Mouse (Mus musculus) lung, postnatal 10 days (tissue): ENCODE measurements around the gene Ift88.
A peak's percentile ranks its signal among the peaks of the same experiment; 100 is the strongest.

Experiments
- DNase-seq: peaks from one replicate; pipeline ENCODE4 v3.0.0; 2021

Ift88 gene

DNA sequence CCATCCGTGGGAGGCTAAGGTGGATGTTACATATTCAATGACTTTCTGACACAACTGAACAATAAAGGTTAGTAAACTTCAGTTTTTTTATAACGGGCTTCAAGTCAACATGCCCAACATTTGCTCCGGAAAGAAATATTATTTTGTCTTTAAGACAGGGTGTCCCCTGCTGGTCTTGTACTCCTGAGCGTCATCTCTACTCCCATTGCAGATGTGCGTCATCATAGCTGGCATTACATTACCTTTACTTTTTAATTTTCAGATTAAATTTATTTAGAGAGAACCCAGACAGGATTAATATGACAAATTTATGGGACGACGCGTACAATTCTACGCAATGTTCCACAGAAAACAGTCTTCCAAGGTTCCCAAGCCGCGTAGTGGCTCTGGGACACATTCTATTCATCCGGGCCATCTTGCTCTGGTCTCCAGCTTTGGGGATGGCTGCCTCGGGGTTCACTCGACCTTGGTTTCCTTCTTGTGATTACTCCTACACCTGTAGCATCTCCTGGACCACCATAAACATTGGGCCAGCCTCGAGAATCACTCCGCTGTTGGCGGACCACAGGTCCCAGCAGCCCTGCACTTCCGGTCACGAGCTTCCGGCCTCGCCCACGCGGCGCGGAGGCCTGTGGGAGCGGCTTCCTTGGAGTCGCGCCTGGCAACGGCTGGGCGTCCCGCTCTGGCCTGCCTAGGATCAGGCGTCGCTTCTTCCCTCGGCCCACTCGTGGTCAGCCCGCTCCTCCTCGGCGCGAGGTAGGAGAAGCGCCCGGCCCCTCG, at the start of gene Ift88:
Ift88 (plus strand) TSS at position 631 of the 780 bp plus-strand sequence.
- peak; percentile 95 for DNase-seq

DNA sequence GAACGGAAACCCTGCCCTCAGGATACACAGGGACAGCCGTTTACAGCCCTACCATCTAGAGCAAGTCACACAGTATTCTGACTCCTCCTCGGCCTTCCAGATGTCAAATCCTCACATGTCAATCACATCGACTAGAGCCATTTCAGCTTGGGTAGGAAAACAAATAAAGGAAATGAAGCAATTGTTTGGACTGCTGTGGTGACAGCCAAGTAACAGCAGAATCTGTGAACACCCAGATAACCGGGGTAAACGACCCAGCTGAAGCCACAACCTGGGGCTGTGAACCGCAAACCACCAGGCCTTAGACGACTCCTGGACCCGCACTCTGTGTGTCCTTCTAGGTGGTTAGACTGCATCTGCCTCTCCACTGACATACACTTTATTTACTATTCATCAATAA, 48.7 kb upstream of the Ift88 start:
- no peak for DNase-seq

DNA sequence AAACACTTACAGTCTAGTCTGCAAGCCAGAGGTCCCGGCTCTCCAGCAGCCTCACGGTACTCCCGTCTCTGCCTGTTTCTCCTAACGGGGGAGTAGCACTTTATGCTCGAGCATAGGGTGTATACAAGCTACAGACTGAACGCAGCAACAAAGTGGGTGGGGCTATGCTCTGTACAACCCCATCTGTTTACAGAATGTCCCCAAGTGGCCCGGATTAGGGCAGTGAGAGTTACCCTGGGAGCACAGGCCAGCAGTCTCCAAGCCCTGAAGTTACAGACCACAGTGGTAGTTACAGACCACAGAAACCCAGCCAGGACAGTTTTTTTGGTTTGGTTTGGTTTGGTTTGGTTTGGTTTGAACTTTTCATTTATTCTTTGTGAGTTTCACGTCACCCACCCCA, 47.8 kb upstream of the Ift88 start:
- no peak for DNase-seq

DNA sequence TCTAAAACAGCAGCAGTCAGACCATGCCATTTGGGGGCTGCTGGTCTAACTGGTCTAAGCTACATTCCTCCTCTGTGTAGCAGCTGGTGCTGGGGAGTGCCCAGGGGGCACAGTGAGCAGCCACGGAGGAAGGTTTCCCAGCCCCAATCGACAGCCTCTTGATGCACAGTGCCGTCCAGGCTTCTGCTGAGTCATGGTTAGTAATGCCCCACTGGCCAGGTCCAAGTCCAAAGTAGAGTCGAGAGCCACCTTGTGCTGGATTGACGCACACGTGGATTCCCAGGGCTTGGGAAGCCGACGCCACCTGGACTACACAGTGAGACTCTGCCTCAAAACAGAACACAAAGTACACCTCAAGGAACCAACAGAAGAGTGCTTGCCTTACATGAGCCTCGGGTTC, 46.9 kb upstream of the Ift88 start:
- no peak for DNase-seq

DNA sequence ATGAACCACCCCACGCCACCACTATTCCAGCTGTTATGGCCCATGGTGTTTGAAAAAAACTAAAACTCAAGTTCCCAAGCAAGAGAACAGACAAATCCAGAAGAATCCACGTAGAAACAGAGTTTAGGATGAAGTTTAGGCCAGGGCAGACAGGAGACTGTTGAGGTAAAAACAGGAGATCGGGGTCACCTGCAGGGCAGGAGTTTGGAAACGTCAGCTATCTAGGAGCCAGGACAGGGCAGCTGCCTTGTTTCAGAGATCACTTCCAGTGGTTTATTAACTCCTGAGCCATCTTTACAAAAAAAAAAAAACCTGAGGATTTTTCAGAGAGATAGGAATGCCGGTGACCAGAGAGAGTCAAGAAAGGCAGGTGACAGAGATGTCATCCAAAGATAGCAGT, 46.3 kb upstream of the Ift88 start:
- no peak for DNase-seq

DNA sequence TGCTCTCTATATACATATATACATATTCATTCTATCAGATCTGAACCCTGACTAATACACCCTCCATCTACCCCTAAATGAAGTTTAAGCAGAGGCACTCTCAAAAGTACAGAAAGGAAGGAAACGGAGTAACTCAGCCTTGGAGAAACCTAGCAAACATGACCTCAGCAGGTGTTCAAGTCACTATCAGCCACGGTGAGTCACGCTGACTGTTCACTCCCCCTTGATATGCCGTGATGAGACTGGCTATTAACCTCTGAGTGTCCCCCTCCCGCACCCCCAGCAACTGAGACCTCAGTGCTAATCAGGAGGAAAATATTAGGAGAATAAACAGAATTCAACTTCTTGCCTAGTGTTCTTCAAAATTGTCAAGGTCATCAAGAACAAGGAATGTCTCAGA, 38.2 kb upstream of the Ift88 start:
- DNase-seq = no peak

DNA sequence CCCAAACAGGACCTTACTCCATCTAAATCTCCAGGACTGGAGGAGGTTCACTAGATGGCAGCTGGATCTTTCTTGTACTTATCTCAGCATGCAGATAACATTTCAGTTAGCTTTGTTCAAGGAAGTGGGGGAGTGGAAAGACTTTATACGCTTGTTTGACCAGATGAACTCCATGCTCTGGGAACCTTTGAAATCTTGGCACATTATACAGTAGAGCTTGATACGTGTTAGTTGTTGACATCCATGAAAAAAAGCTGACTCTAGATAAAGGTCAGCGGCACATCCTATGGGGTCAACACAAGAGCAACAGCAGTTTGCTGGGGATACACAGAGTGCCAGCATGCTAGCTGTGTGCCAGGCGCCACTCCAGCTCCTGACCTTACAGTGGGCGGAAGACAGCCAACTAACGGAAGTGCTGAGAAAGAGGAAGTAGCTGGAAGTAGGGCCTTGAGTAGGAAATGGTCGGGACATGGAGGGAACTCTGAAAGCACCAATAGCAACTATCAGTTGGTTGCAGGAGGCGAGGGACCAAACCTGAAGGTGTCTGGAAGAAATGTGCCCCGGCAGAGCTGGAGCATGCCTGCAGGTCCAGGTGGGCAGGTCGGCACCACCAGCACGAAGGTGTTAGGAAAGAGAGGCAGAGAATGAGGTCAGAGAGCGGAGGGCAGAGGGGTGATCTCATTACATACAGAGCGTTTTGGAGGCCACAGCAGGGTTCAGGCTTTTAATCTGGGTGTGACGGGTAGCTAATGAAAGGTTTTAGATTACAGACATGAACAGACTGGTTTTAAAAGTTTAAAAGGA, 36.9 kb upstream of the Ift88 start:
- DNase-seq = peak; percentile 21

DNA sequence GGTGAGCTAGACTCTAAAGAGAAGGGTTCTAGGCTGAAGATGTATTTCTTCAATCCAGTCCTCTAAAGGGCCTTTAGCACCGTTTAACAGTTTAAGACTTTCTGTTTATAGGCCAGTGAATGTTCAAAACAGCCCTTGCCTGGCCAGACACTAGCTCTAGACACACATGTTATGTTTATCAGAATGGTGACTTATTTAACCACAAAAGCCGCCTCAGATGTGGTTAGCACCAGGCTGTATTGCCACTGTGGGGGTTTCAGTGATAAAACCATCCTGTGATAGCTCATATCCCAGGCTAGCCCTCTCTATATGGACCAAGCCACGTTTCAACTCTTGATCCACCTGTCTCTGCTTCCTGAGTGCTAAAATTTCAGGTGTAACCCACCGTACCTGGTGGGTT, 32.2 kb upstream of the Ift88 start:
- no peak for DNase-seq

DNA sequence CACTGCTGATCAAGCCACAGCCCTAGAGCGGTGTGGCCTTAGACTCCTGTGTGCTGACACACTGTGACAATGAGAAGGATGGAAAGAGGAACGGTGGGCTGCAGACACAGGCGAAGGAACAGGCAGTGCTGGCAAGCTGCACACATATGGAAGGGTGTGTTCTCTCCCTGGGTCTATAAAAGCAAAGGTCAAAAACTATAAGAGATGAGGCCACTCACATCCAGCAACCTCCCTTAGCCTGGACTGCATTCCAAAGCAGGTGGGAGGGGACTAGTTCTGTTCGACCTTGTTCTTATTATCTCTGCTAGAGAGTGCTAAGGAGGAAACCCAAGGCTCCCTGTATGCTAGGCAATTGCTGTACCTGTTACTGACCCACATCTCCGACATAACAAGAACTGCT, 31.6 kb upstream of the Ift88 start:
- DNase-seq = no peak

DNA sequence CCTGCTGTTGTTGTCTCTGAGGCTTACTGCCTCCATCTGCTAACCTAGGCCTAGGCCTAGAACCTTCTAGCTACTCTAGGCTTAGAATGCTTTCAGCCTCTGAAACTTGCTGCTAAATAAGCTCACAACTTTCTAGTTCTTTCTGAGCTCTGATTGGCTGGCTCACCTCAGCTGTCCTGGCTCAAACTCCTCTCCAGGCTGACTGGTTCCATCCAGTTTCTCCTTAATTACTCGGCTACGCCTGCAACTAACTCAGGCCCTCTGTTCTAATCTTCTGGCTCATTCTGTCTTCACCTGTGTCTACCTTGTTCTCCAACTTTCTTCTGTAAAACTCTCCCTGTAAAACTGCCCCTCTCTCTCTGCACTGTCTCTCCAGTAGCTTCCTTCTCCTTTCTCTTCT, 28.4 kb upstream of the Ift88 start:
- DNase-seq = no peak

DNA sequence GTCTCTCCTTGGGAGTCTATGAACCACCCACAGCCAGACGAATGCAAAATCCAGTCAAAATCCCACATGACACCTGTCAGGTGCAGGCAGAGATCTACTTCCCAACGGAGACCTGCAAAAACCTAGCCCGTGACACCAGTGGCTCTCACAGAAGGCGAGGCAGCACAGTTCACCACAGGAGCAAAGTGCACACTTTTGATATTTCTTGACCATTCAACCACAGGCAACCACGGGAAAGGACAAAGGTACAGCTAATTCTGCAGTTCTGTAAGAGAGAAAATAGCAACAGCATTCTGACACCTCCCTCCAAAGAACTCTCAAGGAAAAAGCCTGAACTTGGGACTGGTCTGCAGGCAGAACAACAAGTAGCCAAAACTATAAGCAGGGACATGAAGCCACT, 26.6 kb upstream of the Ift88 start:
- no peak for DNase-seq

DNA sequence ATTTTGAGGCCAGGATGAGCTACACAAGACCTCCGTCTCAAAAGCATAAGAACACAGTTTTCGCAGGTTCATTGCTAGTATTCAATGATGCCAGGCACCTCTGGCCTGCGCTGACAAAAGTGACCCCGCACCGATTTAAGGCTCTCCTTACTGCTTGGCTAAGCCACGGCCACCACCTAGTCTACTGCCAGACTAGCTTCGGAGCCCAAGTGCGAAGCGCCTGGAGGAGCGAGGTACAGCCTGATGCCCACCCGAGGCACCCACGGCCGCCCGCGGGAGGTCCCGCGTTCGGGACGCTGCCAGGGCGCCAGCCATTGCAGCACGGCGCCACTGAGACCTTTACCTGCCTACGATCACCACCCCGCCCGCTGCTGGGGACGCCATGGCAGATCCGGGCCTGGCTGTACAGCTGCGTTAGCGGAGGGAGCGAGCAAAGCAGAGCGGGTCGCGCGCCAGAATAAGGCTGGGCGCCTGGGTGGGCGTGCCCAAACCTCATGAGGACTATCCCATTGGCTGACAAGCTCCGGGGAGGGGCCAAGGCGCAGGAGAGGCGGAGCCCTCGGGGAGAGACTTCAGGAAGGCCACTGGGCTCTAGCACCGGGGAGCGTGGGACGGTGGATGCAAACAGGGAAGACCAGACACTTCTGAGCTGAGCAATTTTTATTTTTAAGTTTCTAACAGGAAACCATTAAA, 25.7 kb upstream of the Ift88 start, which contains the start of gene Cryl1:
Cryl1 (minus strand) TSS at position 465 of the 693 bp plus-strand sequence.
- DNase-seq = peak; percentile 99

DNA sequence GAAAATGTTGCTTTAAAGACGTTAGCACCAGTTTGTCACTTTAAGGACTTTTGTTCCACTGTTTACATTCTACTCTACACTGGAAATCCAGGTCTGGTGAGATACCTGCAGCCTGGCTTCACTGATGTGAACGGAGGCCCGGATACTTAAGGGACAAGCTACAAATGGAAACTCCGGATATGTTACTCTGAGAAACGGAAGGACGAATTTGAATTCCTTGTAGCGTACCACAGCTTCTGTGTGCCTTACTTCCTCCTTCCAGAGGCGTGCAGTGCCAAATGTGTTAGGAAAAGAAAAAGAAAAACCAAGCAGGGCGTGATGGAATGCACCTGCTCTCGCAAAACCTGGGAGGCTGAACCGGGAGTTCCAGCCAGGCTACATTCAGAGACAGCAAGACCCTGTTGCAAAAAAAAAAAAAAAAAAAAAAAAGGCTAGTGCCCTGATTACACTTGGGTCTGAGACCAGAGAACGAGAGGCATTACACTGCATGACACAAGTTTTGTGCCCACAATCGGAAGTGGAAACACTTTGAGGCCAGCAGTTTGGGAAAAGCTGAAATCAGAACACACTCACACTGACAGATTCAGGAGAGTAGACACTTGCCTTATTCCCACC, 24.9 kb upstream of the Ift88 start:
- peak; percentile 38 for DNase-seq

DNA sequence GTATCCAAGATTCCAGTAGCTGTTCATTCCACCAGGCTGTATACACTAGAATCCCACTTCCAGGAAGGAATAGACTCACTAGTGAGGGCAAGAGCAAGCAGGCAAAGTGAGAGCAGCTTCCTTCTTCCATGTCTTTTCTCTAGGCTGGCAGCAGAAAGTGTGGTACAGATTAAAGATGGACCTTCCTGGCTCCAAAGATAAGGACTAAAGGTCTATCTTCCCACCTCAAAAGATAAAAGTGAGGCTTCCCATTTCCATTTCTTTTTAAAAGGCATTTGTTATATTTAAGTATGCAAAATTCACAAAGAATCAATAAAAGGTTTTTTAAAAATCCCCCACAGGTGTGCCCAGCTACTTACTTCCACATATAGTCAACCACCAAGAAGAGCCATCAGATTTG, 21.0 kb upstream of the Ift88 start:
- no peak for DNase-seq

DNA sequence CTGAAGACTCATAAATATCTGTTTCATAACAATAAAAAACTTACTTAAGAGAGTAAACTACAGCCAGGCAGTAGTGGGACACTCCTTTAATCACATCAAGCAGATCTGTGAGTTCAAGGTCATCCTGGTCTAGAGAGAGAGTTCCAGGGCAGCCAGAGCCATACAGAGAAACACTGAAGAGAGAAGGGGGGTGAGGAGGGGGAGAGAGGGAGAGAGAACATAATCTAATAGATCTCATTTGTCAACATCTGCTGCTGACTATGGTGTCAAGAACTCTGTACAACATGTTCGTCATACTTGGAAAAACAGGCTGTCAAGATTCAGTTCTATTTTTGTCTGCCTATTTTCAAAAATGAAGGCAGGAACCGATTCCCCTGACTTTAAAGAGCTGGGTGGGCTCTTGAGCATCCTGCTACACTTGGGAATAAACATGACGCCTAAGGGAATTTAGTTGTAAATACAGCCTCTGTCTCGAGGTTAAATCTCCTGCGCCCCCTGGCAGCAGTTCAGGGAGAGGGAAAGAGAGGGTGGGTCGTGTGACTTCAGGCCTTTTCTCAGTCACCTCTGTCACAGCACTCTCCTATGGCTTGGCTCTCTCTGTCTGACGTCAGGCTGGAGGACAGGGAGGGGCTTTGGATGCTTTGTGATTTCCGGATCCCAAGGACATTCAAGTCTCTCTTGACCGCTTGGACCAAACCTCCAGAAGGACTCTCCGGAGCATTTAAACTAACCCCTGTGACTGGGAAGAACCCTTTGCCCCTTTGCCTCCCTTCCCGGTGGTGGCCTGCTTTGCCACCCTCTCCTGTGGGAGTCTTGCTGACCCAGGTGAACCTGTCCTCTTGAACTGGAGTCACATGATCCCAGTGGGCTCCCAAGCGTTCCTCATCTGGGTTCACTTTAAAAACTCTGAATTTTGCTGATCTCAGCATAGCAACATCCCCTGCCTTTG, 16.5 kb upstream of the Ift88 start:
- peak; percentile 87 for DNase-seq

DNA sequence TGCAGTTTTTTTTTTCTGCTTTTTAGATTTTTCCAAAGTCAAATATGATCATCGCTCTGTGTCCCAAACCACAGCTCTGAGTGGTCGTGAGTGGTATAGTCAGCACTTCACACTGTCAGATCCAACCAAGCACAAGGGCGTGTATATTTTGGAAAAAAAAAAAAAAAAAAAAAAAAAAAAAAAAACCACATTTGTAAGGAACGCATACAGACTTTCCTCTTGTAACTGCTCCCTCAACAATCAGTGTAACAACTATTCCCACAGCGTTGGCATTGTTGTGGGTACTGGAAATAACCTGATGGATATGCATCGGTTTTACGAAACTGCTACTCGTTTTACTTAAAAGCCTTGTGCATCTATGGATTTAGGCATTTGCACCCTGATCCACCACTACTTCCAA, 15.8 kb upstream of the Ift88 start:
- DNase-seq = no peak

DNA sequence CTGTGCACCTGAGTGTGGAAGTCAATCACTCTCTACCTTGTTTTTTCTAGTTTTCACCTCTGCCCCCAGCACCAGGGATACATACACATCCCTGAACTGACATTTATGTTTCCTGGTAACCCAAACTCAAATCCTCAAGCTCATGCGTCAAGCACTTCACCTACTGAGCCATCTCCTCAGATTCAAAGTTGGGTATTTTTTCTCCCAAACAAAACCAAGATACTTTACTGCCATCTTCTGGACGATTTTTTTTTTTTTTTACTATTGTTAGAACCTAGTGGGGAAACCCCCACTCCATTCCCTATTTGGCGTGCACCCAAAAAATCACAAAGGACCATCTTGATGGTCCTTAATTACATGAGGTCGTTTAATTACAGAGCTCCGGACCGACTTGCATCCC, 14.8 kb upstream of the Ift88 start:
- DNase-seq = peak; percentile 11

DNA sequence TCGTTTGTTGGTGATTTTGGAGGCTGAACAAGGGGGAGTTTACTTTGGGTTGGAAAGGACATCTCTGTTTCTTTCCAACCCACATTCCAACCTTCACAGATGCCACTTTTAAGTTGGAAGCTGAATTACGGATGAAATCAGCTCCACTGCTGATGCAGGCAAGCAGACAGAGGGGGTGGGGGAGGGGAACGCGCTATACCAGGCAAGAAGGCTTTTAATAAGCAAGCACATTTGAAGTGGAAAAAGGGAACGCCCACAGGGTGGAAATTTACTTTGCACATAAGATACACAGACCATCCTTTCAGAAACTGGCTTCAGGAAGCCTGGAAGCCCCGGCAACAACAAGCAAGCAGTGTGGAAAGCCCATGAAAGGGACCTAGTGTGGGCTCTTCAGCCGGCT, 11.7 kb upstream of the Ift88 start:
- DNase-seq = peak; percentile 5

DNA sequence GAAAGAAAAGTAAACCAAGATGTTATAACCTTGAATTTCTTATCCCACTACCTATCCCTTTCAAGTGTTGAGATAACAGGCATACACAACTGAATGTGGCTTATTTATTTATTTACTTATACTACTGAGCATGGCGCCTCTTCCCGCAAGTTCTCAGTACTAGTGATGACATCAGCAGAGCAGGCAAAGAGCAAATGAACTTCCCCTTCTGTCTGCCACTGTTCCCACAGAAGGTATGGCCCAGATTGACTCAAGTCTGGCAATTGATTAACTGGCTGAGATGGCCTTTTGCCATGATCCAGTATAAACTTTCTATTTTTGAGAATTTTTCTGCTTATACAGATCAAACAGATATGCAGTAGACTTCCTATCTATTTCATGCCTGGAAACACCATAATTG, 6.7 kb upstream of the Ift88 start:
- DNase-seq = no peak

DNA sequence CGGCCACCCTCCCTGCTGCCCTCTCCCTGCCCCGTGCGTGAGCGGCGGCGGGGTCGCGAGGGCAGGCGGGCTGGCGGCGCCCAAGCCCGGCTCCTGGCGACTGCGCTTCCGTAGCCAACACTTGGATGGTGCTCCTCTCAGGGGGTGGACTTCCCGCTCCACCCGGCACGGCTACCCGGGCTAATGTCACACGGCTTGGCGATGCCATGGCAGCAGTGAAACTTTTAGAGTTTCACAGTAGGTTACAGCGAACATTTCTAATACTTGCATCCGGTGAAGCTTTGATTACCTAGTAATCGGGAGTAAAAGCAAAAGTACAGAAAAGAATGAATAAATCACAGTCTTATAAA, 325 bp downstream of the Ift88 start:
- no peak for DNase-seq

DNA sequence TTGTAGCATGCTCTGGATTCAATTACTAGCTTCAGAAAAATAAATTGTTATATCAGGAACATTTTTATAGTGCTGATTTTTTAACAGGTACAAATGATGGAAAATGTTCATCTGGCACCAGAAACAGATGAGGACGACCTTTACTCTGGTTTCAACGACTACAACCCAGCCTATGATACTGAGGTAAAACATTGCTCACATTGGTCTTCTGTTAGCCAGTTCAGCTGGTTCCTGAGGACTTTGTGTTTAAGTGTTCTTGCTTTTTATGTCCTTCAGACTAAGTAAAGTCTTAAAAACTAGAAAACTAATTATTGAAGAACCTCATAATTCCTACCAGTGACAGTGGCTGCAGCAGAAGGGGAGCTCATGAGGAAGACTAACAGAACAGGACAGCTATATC, 6.6 kb downstream of the Ift88 start:
- no peak for DNase-seq

DNA sequence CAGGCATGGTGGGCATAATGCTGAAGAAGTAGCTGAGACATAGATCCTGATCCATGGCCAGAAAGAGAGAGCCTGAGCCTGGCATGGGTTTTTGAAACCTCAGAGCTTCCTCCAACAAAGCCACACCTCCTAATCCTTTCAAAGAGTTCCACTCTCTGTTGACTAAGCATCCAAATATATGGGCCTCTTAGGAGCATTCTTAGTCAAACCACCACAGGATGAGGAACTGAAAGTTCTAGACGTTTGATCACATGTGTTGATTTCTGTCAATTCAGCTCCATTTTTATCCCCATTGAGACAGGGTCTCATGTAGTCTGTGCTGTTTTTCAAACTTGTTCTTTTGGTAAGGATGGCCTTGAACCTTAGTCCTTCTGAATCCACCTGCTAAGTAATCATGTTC, 28.7 kb downstream of the Ift88 start:
- DNase-seq = no peak
